Mouse (Mus musculus): ENCODE results near the gene Creb5. TPM values are rescaled to one million over a fixed set of nuclear protein-coding genes. Genes with fewer than 3 reads are reported as not detected.

The Creb5 gene
- polyA plus RNA-seq, 1 experiment from 2014 or later, result 11.7 TPM

DNA sequence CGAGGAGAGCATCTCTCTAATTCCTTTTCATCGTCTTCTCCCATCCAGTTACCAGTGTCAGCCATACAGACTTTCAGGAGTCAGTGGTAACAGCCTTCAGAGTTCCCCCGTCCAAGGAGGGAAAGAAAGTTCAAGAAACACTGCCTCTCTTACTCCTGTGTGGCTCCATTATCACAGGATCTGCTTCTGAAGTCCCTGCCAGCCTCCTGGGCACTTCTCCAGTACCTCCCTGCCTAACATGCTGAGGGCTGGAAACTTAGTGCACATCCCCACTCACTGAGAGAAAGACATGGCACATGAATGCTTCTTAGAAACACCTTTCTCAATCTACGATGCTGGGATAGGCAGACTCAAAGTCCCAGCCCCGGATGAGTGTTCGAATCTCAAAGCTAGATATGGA lies 409.9 kb downstream of the Creb5 start:
- no peak overlapping the region for H3K27ac ChIP-seq (replicated peaks; ENCODE audit: low read depth, low read length)
- H3K36me3 ChIP-seq (replicated peaks; ENCODE audit: control insufficient read depth, insufficient read depth, low read depth, low read length), result no peaks in the 10 kb centered on the region
- no peaks in the 10 kb centered on the region for H3K9me3 ChIP-seq (replicated peaks; ENCODE audit: control insufficient read depth, low read length)
- ATAC-seq (replicated peaks; ENCODE audit: insufficient number of reproducible peaks, low FRiP score, low TSS enrichment, low read depth) (no peak), DNase-seq (ENCODE audit: low spot score) (no peak)
- no peaks in the 10 kb centered on the region for H3K4me1 ChIP-seq (ENCODE audit: control insufficient read depth, insufficient read depth, low read length)
- H3K4me3 ChIP-seq (ENCODE audit: low read depth, low read length), result no peak overlapping the region
- 79% methylated on average over 6 of the region's 6 CpGs for WGBS
- H3K9ac ChIP-seq (replicated peaks; ENCODE audit: low read length), result no peak overlapping the region
- no peaks in the 10 kb centered on the region for H3K27me3 ChIP-seq (ENCODE audit: control insufficient read depth, insufficient read depth, low read length)
- H3K4me2 ChIP-seq (ENCODE audit: low read depth, low read length), result no peak overlapping the region

DNA sequence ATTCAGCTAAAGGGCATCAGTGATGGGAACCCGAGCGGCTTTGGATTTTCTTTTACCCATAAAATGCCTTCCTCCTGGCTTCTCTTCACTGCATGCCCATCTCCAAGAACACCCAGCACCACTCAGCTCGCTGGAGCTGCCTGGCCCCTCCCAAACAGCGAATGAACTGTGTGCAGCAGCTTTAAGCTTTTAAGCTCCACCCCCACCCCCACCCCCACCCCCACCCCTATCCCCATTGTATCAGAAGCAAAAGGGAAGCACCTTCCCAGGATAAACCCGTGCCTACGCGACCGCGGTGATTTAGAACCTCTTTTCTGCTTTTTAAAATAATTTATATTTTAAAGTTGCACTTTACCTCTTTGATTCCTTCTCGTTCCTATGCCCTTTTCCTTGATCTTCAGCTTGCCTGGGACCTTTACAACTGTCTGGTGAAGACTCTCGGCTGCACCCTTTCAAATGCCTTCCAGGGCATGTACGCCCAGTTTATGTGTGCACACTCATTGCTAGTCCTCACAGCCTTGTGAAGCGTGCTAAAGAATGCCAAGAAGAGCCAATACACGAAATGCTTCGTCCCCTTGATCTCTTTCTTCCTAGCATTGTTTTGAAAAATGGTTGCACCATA lies 411.2 kb downstream of the Creb5 start:
- 9% methylated on average over 15 of the region's 15 CpGs for WGBS
- H3K27ac ChIP-seq (replicated peaks; ENCODE audit: low read depth, low read length), result no peak overlapping the region

GRCm38 (mm10) chr6:53704440-53704839 lies 417.4 kb downstream of the Creb5 start:
- H3K27me3 ChIP-seq (ENCODE audit: control insufficient read depth, insufficient read depth, low read length), result no peaks in the 10 kb centered on the region
- no peak for DNase-seq (ENCODE audit: low spot score)
- 32% methylated on average over 2 of the region's 2 CpGs for WGBS

More for the DNA sequence above, 411.2 kb downstream of the Creb5 start:
- ATAC-seq (replicated peaks; ENCODE audit: insufficient number of reproducible peaks, low FRiP score, low TSS enrichment, low read depth), result no peak; the same call in 1 of the 2 replicates
- no peaks in the 10 kb centered on the region for H3K36me3 ChIP-seq (replicated peaks; ENCODE audit: control insufficient read depth, insufficient read depth, low read depth, low read length)
- peak; percentile 69 for DNase-seq (ENCODE audit: low spot score)
- no peak overlapping the region for H3K4me3 ChIP-seq (ENCODE audit: low read depth, low read length)
- no peaks in the 10 kb centered on the region for H3K27me3 ChIP-seq (ENCODE audit: control insufficient read depth, insufficient read depth, low read length)
- H3K9me3 ChIP-seq (replicated peaks; ENCODE audit: control insufficient read depth, low read length), result no peaks in the 10 kb centered on the region
- no peak overlapping the region for H3K9ac ChIP-seq (replicated peaks; ENCODE audit: low read length)
- H3K4me2 ChIP-seq (ENCODE audit: low read depth, low read length), result peak overlapping the region; percentile 10; the same call in 1 of the 2 replicates
- no peaks in the 10 kb centered on the region for H3K4me1 ChIP-seq (ENCODE audit: control insufficient read depth, insufficient read depth, low read length)

DNA sequence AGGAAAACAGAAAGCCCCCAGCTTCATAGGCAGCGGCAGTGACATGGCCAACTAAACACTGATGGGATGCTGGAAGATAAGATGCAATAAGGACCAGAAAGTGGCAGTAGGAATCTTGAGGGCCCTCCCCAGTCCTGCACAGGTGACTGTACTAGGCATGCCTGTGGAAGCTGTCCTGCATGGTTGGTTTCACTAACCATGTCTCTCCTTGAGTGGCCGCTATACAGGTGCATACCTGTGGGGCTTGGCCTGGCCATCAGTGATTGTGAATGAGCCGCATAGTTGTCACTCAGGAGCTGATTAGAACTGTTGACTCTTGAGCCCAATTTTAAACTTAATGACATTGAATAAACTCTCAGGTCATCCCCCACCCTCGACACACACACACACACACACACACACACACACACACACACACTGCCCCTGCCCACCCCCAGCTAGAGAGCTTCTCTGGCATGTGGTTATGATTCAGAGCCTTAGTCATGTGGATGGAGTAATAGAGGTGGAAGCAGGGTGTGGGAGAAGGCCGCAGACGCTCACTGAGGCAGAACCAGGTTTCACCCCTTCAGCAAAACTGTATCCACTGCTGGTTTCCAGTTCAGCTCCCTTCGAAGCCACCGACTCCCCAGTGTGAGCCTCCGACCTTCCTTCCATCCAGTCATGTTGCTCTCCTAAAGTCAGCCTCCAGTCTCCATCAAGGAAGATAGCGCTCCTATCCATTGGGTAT lies 419.7 kb downstream of the Creb5 start:
- Histone ChIP-seq H3K4me3 (ENCODE audit: low read depth, low read length) (no peak overlapping the region), H3K9me3 (replicated peaks; ENCODE audit: control insufficient read depth, low read length) (no peaks in the 10 kb centered on the region), H3K4me1 (ENCODE audit: control insufficient read depth, insufficient read depth, low read length) (no peaks in the 10 kb centered on the region), H3K27me3 (ENCODE audit: control insufficient read depth, insufficient read depth, low read length) (no peaks in the 10 kb centered on the region), H3K4me2 (ENCODE audit: low read depth, low read length) (no peak overlapping the region), H3K27ac (replicated peaks; ENCODE audit: low read depth, low read length) (no peak overlapping the region), H3K36me3 (replicated peaks; ENCODE audit: control insufficient read depth, insufficient read depth, low read depth, low read length) (no peaks in the 10 kb centered on the region), H3K9ac (replicated peaks; ENCODE audit: low read length) (no peak overlapping the region)
- WGBS, result 85% methylated on average over 10 of the region's 10 CpGs
- no peak for ATAC-seq (replicated peaks; ENCODE audit: insufficient number of reproducible peaks, low FRiP score, low TSS enrichment, low read depth)
- DNase-seq (ENCODE audit: low spot score), result no peak

More at GRCm38 (mm10) chr6:53704440-53704839, 417.4 kb downstream of the Creb5 start:
- Histone ChIP-seq H3K9ac (replicated peaks; ENCODE audit: low read length) (no peak overlapping the region), H3K4me2 (ENCODE audit: low read depth, low read length) (no peak overlapping the region), H3K4me1 (ENCODE audit: control insufficient read depth, insufficient read depth, low read length) (no peaks in the 10 kb centered on the region), H3K4me3 (ENCODE audit: low read depth, low read length) (no peak overlapping the region), H3K36me3 (replicated peaks; ENCODE audit: control insufficient read depth, insufficient read depth, low read depth, low read length) (no peaks in the 10 kb centered on the region), H3K9me3 (replicated peaks; ENCODE audit: control insufficient read depth, low read length) (no peaks in the 10 kb centered on the region), H3K27ac (replicated peaks; ENCODE audit: low read depth, low read length) (no peak overlapping the region)
- no peak for ATAC-seq (replicated peaks; ENCODE audit: insufficient number of reproducible peaks, low FRiP score, low TSS enrichment, low read depth)

GRCm38 (mm10) chr6:53707795-53708194 lies 420.7 kb downstream of the Creb5 start:
- no peak for ATAC-seq (replicated peaks; ENCODE audit: insufficient number of reproducible peaks, low FRiP score, low TSS enrichment, low read depth)
- Histone ChIP-seq H3K27me3 (ENCODE audit: control insufficient read depth, insufficient read depth, low read length) (no peaks in the 10 kb centered on the region), H3K27ac (replicated peaks; ENCODE audit: low read depth, low read length) (no peak overlapping the region), H3K4me3 (ENCODE audit: low read depth, low read length) (no peak overlapping the region), H3K4me1 (ENCODE audit: control insufficient read depth, insufficient read depth, low read length) (no peaks in the 10 kb centered on the region), H3K9me3 (replicated peaks; ENCODE audit: control insufficient read depth, low read length) (no peaks in the 10 kb centered on the region), H3K4me2 (ENCODE audit: low read depth, low read length) (no peak overlapping the region), H3K9ac (replicated peaks; ENCODE audit: low read length) (no peak overlapping the region), H3K36me3 (replicated peaks; ENCODE audit: control insufficient read depth, insufficient read depth, low read depth, low read length) (no peaks in the 10 kb centered on the region)
- DNase-seq (ENCODE audit: low spot score), result no peak
- 70% methylated on average over 5 of the region's 5 CpGs for WGBS

DNA sequence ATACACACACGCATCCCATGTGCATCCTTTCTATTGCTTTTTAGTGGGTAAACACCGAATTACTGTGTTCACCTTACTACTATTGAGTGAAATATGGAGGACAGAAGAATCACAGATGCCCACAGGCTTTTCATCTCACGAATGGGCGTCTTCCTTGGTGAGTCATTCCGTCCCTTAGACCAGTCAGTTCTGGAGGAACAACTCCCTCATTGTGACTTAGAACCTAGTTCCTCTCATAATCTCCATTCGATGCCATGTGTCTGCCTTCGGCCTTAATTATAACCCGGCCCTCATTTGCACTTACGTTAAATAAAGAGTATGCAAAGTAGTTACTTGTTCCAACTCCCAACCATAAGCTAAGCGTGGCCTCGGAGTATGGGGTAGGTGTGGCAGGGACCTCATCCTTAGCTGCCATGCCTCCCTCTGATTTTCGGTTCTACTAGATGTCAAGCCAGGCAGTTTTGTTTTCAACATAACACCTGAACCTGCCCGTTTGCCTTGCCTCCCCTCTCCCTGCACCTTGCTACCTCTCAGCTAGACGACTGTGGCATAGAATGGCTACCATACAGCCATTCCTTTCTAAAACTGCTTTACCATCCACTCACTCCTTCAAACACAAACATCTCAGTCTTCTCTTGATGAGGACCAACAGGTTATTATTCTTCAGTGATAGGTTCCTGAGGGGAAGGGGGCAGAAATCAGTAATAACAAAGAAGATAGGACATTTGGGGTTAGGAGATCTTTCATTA lies 422.8 kb downstream of the Creb5 start:
- no peak overlapping the region for H3K27ac ChIP-seq (replicated peaks; ENCODE audit: low read depth, low read length)
- DNase-seq (ENCODE audit: low spot score) (no peak), ATAC-seq (replicated peaks; ENCODE audit: insufficient number of reproducible peaks, low FRiP score, low TSS enrichment, low read depth) (no peak)
- no peak overlapping the region for H3K4me3 ChIP-seq (ENCODE audit: low read depth, low read length)
- no peaks in the 10 kb centered on the region for H3K36me3 ChIP-seq (replicated peaks; ENCODE audit: control insufficient read depth, insufficient read depth, low read depth, low read length)
- no peak overlapping the region for H3K9ac ChIP-seq (replicated peaks; ENCODE audit: low read length)
- H3K9me3 ChIP-seq (replicated peaks; ENCODE audit: control insufficient read depth, low read length), result no peaks in the 10 kb centered on the region
- no peaks in the 10 kb centered on the region for H3K4me1 ChIP-seq (ENCODE audit: control insufficient read depth, insufficient read depth, low read length)
- H3K27me3 ChIP-seq (ENCODE audit: control insufficient read depth, insufficient read depth, low read length), result no peaks in the 10 kb centered on the region
- 93% methylated on average over 14 of the region's 14 CpGs for WGBS
- H3K4me2 ChIP-seq (ENCODE audit: low read depth, low read length), result no peak overlapping the region

- WGBS, result 91% methylated on average over 5 of the region's 5 CpGs
- Histone ChIP-seq H3K9me3 (replicated peaks; ENCODE audit: control insufficient read depth, low read length) (no peaks in the 10 kb centered on the region), H3K27ac (replicated peaks; ENCODE audit: low read depth, low read length) (no peak overlapping the region), H3K4me2 (ENCODE audit: low read depth, low read length) (no peak overlapping the region), H3K9ac (replicated peaks; ENCODE audit: low read length) (no peak overlapping the region), H3K36me3 (replicated peaks; ENCODE audit: control insufficient read depth, insufficient read depth, low read depth, low read length) (no peaks in the 10 kb centered on the region), H3K4me1 (ENCODE audit: control insufficient read depth, insufficient read depth, low read length) (no peaks in the 10 kb centered on the region), H3K27me3 (ENCODE audit: control insufficient read depth, insufficient read depth, low read length) (no peaks in the 10 kb centered on the region), H3K4me3 (ENCODE audit: low read depth, low read length) (no peak overlapping the region)
- no peak for ATAC-seq (replicated peaks; ENCODE audit: insufficient number of reproducible peaks, low FRiP score, low TSS enrichment, low read depth)
- no peak for DNase-seq (ENCODE audit: low spot score)
Observed at GRCm38 (mm10) chr6:53710560-53710959, 423.5 kb downstream of the Creb5 start.

GRCm38 (mm10) chr6:53713152-53713551 lies 426.1 kb downstream of the Creb5 start:
- no peak overlapping the region for H3K4me3 ChIP-seq (ENCODE audit: low read depth, low read length)
- H3K9me3 ChIP-seq (replicated peaks; ENCODE audit: control insufficient read depth, low read length), result no peaks in the 10 kb centered on the region
- ATAC-seq (replicated peaks; ENCODE audit: insufficient number of reproducible peaks, low FRiP score, low TSS enrichment, low read depth) (no peak), DNase-seq (ENCODE audit: low spot score) (no peak)
- 89% methylated on average over 9 of the region's 9 CpGs for WGBS
- no peak overlapping the region for H3K27ac ChIP-seq (replicated peaks; ENCODE audit: low read depth, low read length)
- H3K4me1 ChIP-seq (ENCODE audit: control insufficient read depth, insufficient read depth, low read length), result no peaks in the 10 kb centered on the region
- H3K4me2 ChIP-seq (ENCODE audit: low read depth, low read length), result no peak overlapping the region
- H3K27me3 ChIP-seq (ENCODE audit: control insufficient read depth, insufficient read depth, low read length), result no peaks in the 10 kb centered on the region
- H3K36me3 ChIP-seq (replicated peaks; ENCODE audit: control insufficient read depth, insufficient read depth, low read depth, low read length), result no peaks in the 10 kb centered on the region
- H3K9ac ChIP-seq (replicated peaks; ENCODE audit: low read length), result no peak overlapping the region
